Mouse (Mus musculus) stomach, embryonic 14.5 days (tissue): ENCODE data around the gene Ugt1a9. TPM values are rescaled to one million over a fixed set of nuclear protein-coding genes. Genes with fewer than 3 reads are reported as not detected.

ENCODE experiments used
- ATAC-seq: fragments of 200-750 bp; cut with Nextera tagmentation; 2 replicates; pipeline ENCODE4 v1.8.0; 2017; ENCODE audit warnings: low read depth, moderate TSS enrichment; ENCODE audit not compliant: insufficient number of reproducible peaks, insufficient read depth, low FRiP score
- H3K27ac ChIP-seq: fragments of 300-500 bp; sonication (generic); 2 replicates; pipeline ENCODE4 v1.5.1; 2014; ENCODE audit warnings: mild to moderate bottlenecking, low read length, moderate library complexity, mixed read lengths
- H3K27me3 ChIP-seq: fragments of 300-500 bp; sonication (generic); 2 replicates; pipeline ENCODE4 v1.6.1; 2014; ENCODE audit warnings: low read length, control low read depth, mixed read lengths; ENCODE audit not compliant: control insufficient read depth, insufficient read depth
- H3K36me3 ChIP-seq: fragments of 300-500 bp; sonication (generic); 2 replicates; pipeline ENCODE4 v1.6.1; 2014; ENCODE audit warnings: mild to moderate bottlenecking, control low read depth, low read length, moderate library complexity, mixed read lengths; ENCODE audit not compliant: control insufficient read depth, insufficient read depth
- H3K4me1 ChIP-seq: fragments of 300-500 bp; sonication (generic); 2 replicates; pipeline ENCODE4 v1.6.1; 2014; ENCODE audit warnings: low read length, control low read depth, mixed read lengths; ENCODE audit not compliant: control insufficient read depth, insufficient read depth
- H3K4me2 ChIP-seq: fragments of 300-500 bp; sonication (generic); replicated peaks from 2 replicates; pipeline ENCODE4 v1.6.1; 2014; ENCODE audit warnings: low read depth, low read length, control low read depth
- H3K4me3 ChIP-seq: fragments of 300-500 bp; sonication (generic); 2 replicates; pipeline ENCODE4 v1.5.1; 2014; ENCODE audit warnings: low read depth, low read length, control low read depth
- H3K9ac ChIP-seq: fragments of 300-500 bp; sonication (generic); replicated peaks from 2 replicates; pipeline ENCODE4 v1.6.1; 2014; ENCODE audit warnings: low read depth, mild to moderate bottlenecking, control low read depth, low read length, moderate library complexity, mixed read lengths
- H3K9me3 ChIP-seq: fragments of 300-500 bp; sonication (generic); 2 replicates; pipeline ENCODE4 v1.6.1; 2016; ENCODE audit warnings: low read depth, low read length, control low read depth; ENCODE audit not compliant: control insufficient read depth
- WGBS: fragments of 180-500 bp; shearing (Covaris S2); extraction: QIAGEN DNeasy Blood & Tissue Kit; methylation state at CpG from one replicate; pipeline ENCODE4 v1.1.7; 2014; 5-methylcytosine and 5-hydroxymethylcytosine counted together
- polyA plus RNA-seq: library from polyadenylated mRNA; unstranded; fragments of >200 nt; fragmentation: Nextera tagmentation; extraction: Ambion mirVana; gene quantifications from 2 replicates; pipeline ENCODE4 v1.2.1, GENCODE M21; 2014

Ugt1a9 gene
- polyA plus RNA-seq, 1 experiment from 2014 or later: 0.46 TPM

GRCm38 (mm10) chr1:88267489-88267888 is 196.9 kb downstream of the Ugt1a9 start:
- peaks cover 88% of the 10 kb centered on the region for H3K36me3 ChIP-seq
- 92% methylated on average over 6 of the region's 6 CpGs for WGBS
- H3K4me2 ChIP-seq: no peak overlapping the region
- H3K9me3 ChIP-seq: no peaks in the 10 kb centered on the region; the same call in 1 of the 2 replicates
- no peak overlapping the region for H3K27ac ChIP-seq
- ATAC-seq: no peak
- no peak overlapping the region for H3K9ac ChIP-seq
- no peak overlapping the region for H3K4me3 ChIP-seq
- peaks cover under 1% of the 10 kb centered on the region; the same call in 1 of the 2 replicates for H3K4me1 ChIP-seq
- no peaks in the 10 kb centered on the region for H3K27me3 ChIP-seq

DNA sequence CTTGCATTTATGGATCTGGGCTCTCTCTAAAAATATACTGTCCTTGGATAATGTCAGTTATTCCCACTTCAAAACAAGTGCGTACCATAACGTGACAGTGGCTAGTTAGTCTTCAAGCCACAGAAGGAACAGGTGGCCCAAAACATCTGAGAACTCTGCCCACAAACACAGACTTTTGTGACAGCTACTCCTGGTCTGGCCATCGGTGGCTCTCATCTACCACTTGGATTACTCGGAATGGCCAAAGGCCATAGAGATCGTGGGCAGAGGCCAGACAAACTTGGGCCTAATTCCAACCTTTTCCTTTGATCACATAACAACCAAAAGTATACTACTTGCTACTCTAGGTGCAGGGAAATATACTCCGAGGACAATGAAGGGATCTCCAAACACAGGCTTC is 197.5 kb downstream of the Ugt1a9 start:
- H3K9me3 ChIP-seq: no peaks in the 10 kb centered on the region; the same call in 1 of the 2 replicates
- 88% methylated on average over 6 of the region's 6 CpGs for WGBS
- H3K27me3 ChIP-seq: no peaks in the 10 kb centered on the region
- H3K4me3 ChIP-seq: no peak overlapping the region
- H3K4me1 ChIP-seq: no peaks in the 10 kb centered on the region
- H3K27ac ChIP-seq: no peak overlapping the region
- ATAC-seq: no peak
- H3K9ac ChIP-seq: no peak overlapping the region
- no peak overlapping the region for H3K4me2 ChIP-seq
- peaks cover 88% of the 10 kb centered on the region for H3K36me3 ChIP-seq

Other genes starting within 250 kb of the Ugt1a9 start
- 31.0 and 35.1 TPM in 2 replicates for gene Dgkd, start 217.5 kb upstream of the Ugt1a9 start, polyA plus RNA-seq
- gene Usp40, start 62.2 kb upstream of the Ugt1a9 start, polyA plus RNA-seq: 41.9 and 43.9 TPM in 2 replicates
- gene Ugt1a10, start 15.4 kb upstream of the Ugt1a9 start, polyA plus RNA-seq: not detected in 2 replicates
- gene Ugt1a8, start 17.0 kb downstream of the Ugt1a9 start, polyA plus RNA-seq: not detected in 2 replicates
- gene Ugt1a7c, start 24.3 kb downstream of the Ugt1a9 start, polyA plus RNA-seq: 3.0 and 4.7 TPM in 2 replicates
- gene Ugt1a6b, start 32.5 kb downstream of the Ugt1a9 start, polyA plus RNA-seq: 2.0 and 3.0 TPM in 2 replicates
- 23.8 and 25.4 TPM in 2 replicates for gene Ugt1a6a, start 64.0 kb downstream of the Ugt1a9 start, polyA plus RNA-seq
- 0.28 TPM in 1 of 2 replicates, not detected in the other for gene Ugt1a5, start 95.2 kb downstream of the Ugt1a9 start, polyA plus RNA-seq
- 0.28 and 0.69 TPM in 2 replicates for gene Ugt1a2, start 129.8 kb downstream of the Ugt1a9 start, polyA plus RNA-seq
- 8.7 and 9.4 TPM in 2 replicates for gene Dnajb3, start 135.0 kb downstream of the Ugt1a9 start, polyA plus RNA-seq
- gene Ugt1a1, start 141.2 kb downstream of the Ugt1a9 start, polyA plus RNA-seq: 0.33 and 1.3 TPM in 2 replicates
- gene Mroh2a, start 156.2 kb downstream of the Ugt1a9 start, polyA plus RNA-seq: 1.7 and 1.9 TPM in 2 replicates
- 202 and 211 TPM in 2 replicates for gene Hjurp, start 206.8 kb downstream of the Ugt1a9 start, polyA plus RNA-seq
- gene Trpm8, start 206.9 kb downstream of the Ugt1a9 start, polyA plus RNA-seq: not detected in 2 replicates